Mouse (Mus musculus) hindbrain, embryonic 11.5 days (tissue): ENCODE data around the gene Dmrtc1b. TPM values are rescaled to one million over a fixed set of nuclear protein-coding genes. Genes with fewer than 3 reads are reported as not detected.
A peak's percentile ranks its signal among the peaks of the same experiment; 100 is the strongest.
"Not testable (repeated sequence)": the region's sequence is repeated elsewhere in the genome, so short reads cannot be mapped to it uniquely, and the experiment has no call there.

Experiments used
- ATAC-seq: fragments of 200-750 bp; cut with Nextera tagmentation; 2 replicates; pipeline ENCODE4 v1.8.0; 2017; ENCODE audit warnings: mild to moderate bottlenecking, moderate TSS enrichment, moderate library complexity; ENCODE audit not compliant: low FRiP score
- DNase-seq: peaks from one replicate; pipeline ENCODE4 v3.0.0-alpha.2; 2015; ENCODE audit warnings: low spot score
- H3K27ac ChIP-seq: fragments of 300-500 bp; sonication (generic); 2 replicates; pipeline ENCODE4 v1.5.1; 2014; ENCODE audit warnings: mild to moderate bottlenecking, low read depth, low read length
- H3K27me3 ChIP-seq: fragments of 300-500 bp; sonication (generic); 2 replicates; pipeline ENCODE4 v1.6.1; 2014; ENCODE audit warnings: mild to moderate bottlenecking, low read length, moderate library complexity, mixed read lengths; ENCODE audit not compliant: control insufficient read depth, insufficient read depth
- H3K36me3 ChIP-seq: fragments of 300-500 bp; sonication (generic); 2 replicates; pipeline ENCODE4 v1.6.1; 2014; ENCODE audit warnings: mild to moderate bottlenecking, low read length, moderate library complexity, mixed read lengths; ENCODE audit not compliant: control insufficient read depth, insufficient read depth
- H3K4me1 ChIP-seq: fragments of 300-500 bp; sonication (generic); replicated peaks from 2 replicates; pipeline ENCODE4 v1.6.1; 2014; ENCODE audit warnings: low read length, mixed read lengths; ENCODE audit not compliant: control insufficient read depth, insufficient read depth
- H3K4me2 ChIP-seq: fragments of 300-500 bp; sonication (generic); replicated peaks from 2 replicates; pipeline ENCODE4 v1.6.1; 2014; ENCODE audit warnings: mild to moderate bottlenecking, low read depth, low read length
- H3K4me3 ChIP-seq: fragments of 300-500 bp; sonication (generic); 2 replicates; pipeline ENCODE4 v1.5.1; 2014; ENCODE audit warnings: low read depth, low read length
- H3K9ac ChIP-seq: fragments of 300-500 bp; sonication (generic); 2 replicates; pipeline ENCODE4 v1.6.1; 2014; ENCODE audit warnings: low read depth, low read length
- H3K9me3 ChIP-seq: fragments of 300-500 bp; sonication (generic); 2 replicates; pipeline ENCODE4 v1.6.1; 2016; ENCODE audit warnings: low read length; ENCODE audit not compliant: control insufficient read depth
- WGBS: fragments of 180-500 bp; shearing (Covaris S2); extraction: QIAGEN DNeasy Blood & Tissue Kit; methylation state at CpG from one replicate; pipeline ENCODE4 v1.1.7; 2014; 5-methylcytosine and 5-hydroxymethylcytosine counted together
- polyA plus RNA-seq: library from polyadenylated mRNA; unstranded; fragments of >200 nt; fragmentation: Nextera tagmentation; extraction: Ambion mirVana; gene quantifications from 2 replicates; pipeline ENCODE4 v1.2.1, GENCODE M21; 2014

The Dmrtc1b gene
- not detected in 2 replicates for polyA plus RNA-seq

DNA sequence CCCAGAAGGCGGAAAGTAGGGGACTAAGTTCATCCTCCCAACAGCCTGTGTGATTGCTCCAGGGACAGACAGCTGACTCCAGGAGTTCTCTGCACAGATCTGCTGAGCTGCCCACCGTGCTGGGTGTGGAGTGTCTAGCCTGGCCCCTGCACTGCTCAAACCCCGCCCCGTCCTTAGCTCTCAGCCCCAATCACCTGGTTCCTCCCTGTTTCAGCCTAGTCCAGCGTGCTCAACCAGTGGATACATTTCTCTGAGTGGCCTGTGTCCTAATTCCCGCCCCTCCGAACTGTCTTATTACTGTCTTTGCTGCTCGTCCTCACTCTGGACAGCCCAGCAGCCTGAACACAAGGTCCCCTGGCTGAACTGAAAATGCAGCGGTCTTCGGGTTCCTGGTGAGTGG is at the start of gene Dmrtc1b, which contains the start of gene Gm9112:
Gene Dmrtc1b (plus strand): TSS at position 331 of the 400 bp plus-strand sequence.
Gene Gm9112 (minus strand): TSS at position 101 of the 400 bp plus-strand sequence.
- H3K4me1 ChIP-seq, DNase-seq, H3K9ac ChIP-seq, H3K27ac ChIP-seq, H3K9me3 ChIP-seq, H3K4me3 ChIP-seq, H3K27me3 ChIP-seq, H3K36me3 ChIP-seq, ATAC-seq, H3K4me2 ChIP-seq: not testable (repeated sequence)
- WGBS, result 85% methylated on average over 6 of the region's 10 CpGs

- no peak overlapping the region for H3K4me3 ChIP-seq
- no peak overlapping the region for H3K27ac ChIP-seq
- H3K4me2 ChIP-seq, result no peak overlapping the region
- H3K36me3 ChIP-seq, result no peaks in the 10 kb centered on the region
- ATAC-seq (no peak), DNase-seq (peak; percentile 10)
- H3K4me1 ChIP-seq, result no peaks in the 10 kb centered on the region
- H3K9me3 ChIP-seq, result no peaks in the 10 kb centered on the region
- WGBS, result 23% methylated on average over 3 of the region's 3 CpGs
- no peak overlapping the region for H3K9ac ChIP-seq
- H3K27me3 ChIP-seq, result no peaks in the 10 kb centered on the region
Observed at GRCm38 (mm10) chrX:102660712-102661111, 47.0 kb upstream of the Dmrtc1b start.

- no peaks in the 10 kb centered on the region for H3K4me1 ChIP-seq
- H3K4me3 ChIP-seq, result no peak overlapping the region
- H3K9ac ChIP-seq, result no peak overlapping the region
- ATAC-seq, result no peak
- WGBS, result 88% methylated on average over 2 of the region's 2 CpGs
- no peaks in the 10 kb centered on the region for H3K9me3 ChIP-seq
- no peak overlapping the region for H3K4me2 ChIP-seq
- H3K36me3 ChIP-seq, result no peaks in the 10 kb centered on the region
- H3K27ac ChIP-seq, result no peak overlapping the region
- no peak for DNase-seq
- no peaks in the 10 kb centered on the region for H3K27me3 ChIP-seq
Observed at GRCm38 (mm10) chrX:102666641-102667040, 41.0 kb upstream of the Dmrtc1b start.

- WGBS, result 48% methylated on average over 3 of the region's 3 CpGs
Observed at GRCm38 (mm10) chrX:102684706-102685105, 23.0 kb upstream of the Dmrtc1b start.

GRCm38 (mm10) chrX:102686872-102687271 is 20.8 kb upstream of the Dmrtc1b start, which contains the start of gene Gm3880:
Gene Gm3880, minus strand, starts transcription at chrX:102686972.
- not testable (repeated sequence) for H3K27me3 ChIP-seq, H3K36me3 ChIP-seq, H3K27ac ChIP-seq, H3K9me3 ChIP-seq, H3K9ac ChIP-seq, H3K4me3 ChIP-seq, DNase-seq, H3K4me1 ChIP-seq, H3K4me2 ChIP-seq, ATAC-seq
- WGBS, result 94% methylated on average over 5 of the region's 5 CpGs

More at GRCm38 (mm10) chrX:102684706-102685105, 23.0 kb upstream of the Dmrtc1b start:
- not testable (repeated sequence) for H3K4me2 ChIP-seq, H3K9me3 ChIP-seq, DNase-seq, ATAC-seq, H3K27ac ChIP-seq, H3K36me3 ChIP-seq, H3K9ac ChIP-seq, H3K27me3 ChIP-seq, H3K4me1 ChIP-seq, H3K4me3 ChIP-seq

- H3K4me2 ChIP-seq, H3K27me3 ChIP-seq, H3K4me3 ChIP-seq, H3K36me3 ChIP-seq, H3K9ac ChIP-seq, H3K4me1 ChIP-seq, H3K27ac ChIP-seq, H3K9me3 ChIP-seq: not testable (repeated sequence)
- ATAC-seq (0 out of 2 replicates have a peak, but pooled peaks have one; percentile 27), DNase-seq (peak; percentile 53)
- 28% methylated on average over 4 of the region's 4 CpGs for WGBS
Observed at GRCm38 (mm10) chrX:102689252-102689651, 18.4 kb upstream of the Dmrtc1b start.

DNA sequence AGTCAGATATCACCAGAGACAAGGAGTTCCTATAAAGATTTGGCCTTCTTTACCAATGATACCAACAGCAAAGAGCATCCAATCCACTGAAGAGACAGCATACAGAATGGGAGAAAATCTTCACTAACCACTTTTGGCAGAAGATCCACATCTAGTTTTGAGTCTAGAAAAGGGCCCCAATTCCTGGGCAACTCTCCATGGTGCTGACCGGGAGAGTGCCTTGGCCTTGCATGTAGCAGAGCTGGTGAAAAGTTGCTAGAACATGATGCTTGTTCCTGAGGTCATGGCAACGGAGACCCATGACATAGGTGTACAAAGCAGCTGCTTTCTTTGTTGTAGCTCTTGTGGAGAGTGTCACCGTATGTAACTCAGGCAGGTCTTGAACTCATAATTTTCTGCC is 7.0 kb upstream of the Dmrtc1b start:
- not testable (repeated sequence) for H3K27me3 ChIP-seq
- 64% methylated on average over 3 of the region's 3 CpGs for WGBS
- DNase-seq, result peak; percentile 10

GRCm38 (mm10) chrX:102724226-102724625 is 16.6 kb downstream of the Dmrtc1b start:
- not testable (repeated sequence) for H3K4me2 ChIP-seq, DNase-seq, H3K9ac ChIP-seq, H3K27ac ChIP-seq, H3K4me3 ChIP-seq, H3K4me1 ChIP-seq, H3K27me3 ChIP-seq, ATAC-seq, H3K36me3 ChIP-seq, H3K9me3 ChIP-seq
- WGBS, result 93% methylated on average over 6 of the region's 6 CpGs

More for the DNA sequence above, 7.0 kb upstream of the Dmrtc1b start:
- not testable (repeated sequence) for H3K27ac ChIP-seq, H3K4me3 ChIP-seq, H3K36me3 ChIP-seq, H3K4me2 ChIP-seq, H3K9me3 ChIP-seq, ATAC-seq, H3K9ac ChIP-seq, H3K4me1 ChIP-seq
